Mouse (Mus musculus) cerebellum, postnatal 4 days (tissue): ENCODE results near the gene Antxr2.

Experiments
- DNase-seq, 2 experiments: peaks; one replicate each; pipeline ENCODE4 v3.0.0; 2022; ENCODE audit warnings: low spot score in 2 of 2, mixed read lengths in 1 of 2

The Antxr2 gene

GRCm38 (mm10) chr5:97995881-97996280 is 35.0 kb downstream of the Antxr2 start:
- no peak for DNase-seq

DNA sequence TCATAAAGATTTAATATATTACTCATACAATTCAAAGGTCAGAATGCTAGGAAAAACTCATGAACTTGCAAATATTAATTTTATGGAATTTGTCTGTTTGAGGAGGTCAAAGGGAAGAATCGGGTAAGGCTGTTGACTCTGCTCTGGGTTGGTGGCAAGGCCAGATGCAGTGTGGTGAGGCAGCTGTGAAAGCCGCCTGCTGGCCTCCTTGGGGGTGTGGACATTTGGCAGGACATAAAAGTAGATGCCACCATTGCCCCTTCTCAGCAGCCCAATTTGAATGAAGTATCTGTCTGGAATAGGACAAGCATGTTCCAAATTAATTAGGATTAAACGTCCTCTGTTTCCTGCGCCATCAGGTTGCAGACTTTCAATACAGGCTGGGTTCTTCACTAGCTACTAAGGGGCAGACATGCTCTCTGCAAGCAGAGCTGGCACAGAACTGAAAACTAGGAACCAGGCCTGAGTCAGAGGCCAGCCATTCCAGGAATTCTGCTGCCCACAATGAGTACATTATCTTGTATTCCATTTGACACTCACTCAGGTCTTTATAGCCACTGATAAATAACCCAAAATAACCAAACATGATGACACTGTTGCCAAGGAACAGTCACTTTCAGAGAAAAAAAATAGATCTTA is 44.1 kb downstream of the Antxr2 start:
- DNase-seq: no peak

DNA sequence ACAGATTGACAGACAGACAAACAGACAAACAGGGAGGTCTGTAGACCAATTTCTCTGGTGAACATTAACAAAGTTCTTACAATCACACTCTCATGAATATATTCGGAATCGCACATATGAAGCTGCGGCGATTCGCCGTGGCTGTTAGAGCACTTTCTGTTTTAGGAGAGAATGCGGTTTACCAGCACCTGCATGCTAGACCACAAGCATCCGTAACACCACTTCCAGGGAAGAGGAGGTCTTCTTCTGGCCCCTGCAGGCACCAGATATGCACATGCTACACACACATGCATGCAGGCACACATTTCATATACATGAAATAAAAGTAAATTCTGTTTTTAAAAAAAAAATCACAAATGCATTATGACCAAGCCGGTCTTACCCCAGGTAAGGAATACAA is 47.5 kb downstream of the Antxr2 start:
- DNase-seq: no peak

DNA sequence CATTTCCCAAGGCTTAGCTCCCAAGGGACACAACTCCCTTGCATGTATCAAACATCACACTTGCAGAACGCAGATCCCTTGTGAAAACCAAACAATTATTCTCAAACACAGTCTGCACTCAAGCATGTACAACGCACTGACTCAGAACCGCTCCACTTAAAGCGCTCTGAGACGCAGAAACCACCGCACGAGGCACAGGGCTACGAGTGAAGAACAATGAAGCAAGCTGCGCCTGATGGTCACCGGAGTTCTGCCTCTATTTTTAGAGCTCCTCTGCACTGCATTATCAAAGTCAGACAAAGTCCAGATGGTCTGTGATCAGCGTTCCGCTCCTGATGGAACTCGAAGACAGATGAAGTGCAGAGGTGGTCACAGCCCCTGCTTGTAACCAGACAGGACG is 50.4 kb downstream of the Antxr2 start:
- no peak for DNase-seq

- DNase-seq: no peak
These were observed 57.5 kb downstream of the Antxr2 start for GRCm38 (mm10) chr5:97973293-97973692.

DNA sequence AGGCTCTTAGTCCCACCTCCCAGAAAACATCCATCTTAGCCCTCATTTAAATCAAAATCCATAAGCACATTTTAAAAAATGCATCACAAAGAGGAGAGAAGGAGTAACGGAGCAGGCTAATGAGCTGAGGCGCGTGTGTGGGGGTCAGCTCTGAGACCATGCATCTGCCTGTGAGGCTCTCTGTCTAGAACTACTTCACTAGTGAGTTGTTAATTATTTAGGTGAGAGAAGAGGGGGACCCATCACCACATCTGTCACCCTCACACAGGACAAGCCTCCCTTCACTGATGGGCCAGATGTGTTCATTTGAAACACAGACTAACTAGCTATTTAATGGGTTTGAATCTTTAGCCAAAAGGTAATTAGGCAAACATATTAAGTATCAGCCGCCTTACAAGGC is 58.8 kb downstream of the Antxr2 start:
- DNase-seq: no peak

DNA sequence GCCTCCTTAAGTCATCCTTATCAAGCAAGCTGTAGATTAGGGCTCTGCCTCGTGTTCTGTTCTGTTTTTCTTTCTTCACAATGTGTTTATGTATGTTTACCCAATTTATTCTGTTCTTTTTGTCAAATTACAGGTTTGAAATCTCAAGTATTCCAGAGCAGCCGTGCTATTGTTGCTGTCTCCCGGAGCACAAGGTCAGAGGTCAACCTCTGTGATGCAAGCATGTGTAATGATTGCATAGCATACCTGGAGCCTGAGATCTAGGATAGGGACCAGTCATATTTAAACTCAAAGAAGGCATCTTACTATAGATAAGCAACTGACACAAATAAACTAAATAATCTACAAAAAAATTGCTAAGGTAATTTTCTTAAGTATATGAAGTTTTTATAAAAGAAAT is 59.6 kb downstream of the Antxr2 start:
- DNase-seq: no peak

DNA sequence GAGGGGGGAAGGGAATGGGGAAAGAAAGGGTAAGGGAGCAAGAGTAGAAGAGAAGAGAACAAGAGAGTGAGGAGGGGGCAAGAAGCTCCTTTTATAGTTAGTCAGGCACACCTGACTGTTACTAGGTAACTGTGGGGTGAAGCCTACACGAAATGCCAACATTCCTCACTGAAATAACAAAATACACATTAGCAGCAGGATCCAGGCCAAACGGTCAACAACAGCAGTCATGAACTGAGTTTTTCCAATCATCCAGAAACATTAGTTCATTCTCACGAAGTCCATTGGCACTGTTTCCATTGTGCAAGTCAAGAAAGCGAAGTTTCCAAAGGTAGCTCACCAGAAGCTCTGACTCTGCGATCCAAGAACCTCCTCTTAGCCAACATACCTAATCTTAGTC is 63.8 kb downstream of the Antxr2 start:
- DNase-seq: no peak

DNA sequence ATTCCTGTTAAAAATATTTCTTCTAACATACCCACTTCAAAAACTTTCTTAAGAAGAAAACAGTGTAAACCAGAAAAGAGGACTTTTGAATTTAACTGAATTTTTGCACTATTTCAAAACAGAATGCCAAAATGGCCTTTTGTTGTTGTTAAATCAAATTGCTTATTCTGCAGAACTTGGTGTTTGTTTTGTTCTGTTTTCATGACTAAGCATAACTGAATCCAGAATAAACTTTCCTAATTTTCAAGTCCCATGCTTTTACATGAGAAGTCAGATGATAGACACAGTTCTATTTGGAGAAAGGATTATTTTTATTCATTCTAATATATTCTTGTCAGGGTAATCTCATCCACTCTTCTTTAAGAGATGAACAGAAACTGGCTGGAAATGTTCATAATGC is 64.7 kb downstream of the Antxr2 start:
- DNase-seq: no peak

- no peak for DNase-seq
These were observed 66.4 kb downstream of the Antxr2 start for GRCm38 (mm10) chr5:97964444-97964843.

DNA sequence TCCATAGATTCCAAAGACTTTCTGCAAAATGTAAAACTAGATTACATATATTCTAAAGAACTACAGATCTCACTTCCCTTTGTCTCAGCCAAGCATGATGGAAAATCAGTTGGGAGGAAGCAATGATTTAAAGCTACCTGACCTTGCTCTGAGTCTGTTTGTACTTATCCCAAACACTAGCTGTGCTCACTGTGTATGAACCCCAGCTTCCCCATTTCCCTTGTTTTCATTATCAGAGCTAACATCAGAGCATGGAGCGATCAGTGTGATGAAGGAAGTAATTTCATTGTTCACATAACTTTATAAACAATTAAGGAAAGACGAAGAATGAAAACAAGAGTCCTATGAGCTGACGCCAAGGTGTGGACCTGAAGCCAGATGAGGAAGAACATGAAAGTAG is 68.3 kb downstream of the Antxr2 start:
- no peak for DNase-seq

DNA sequence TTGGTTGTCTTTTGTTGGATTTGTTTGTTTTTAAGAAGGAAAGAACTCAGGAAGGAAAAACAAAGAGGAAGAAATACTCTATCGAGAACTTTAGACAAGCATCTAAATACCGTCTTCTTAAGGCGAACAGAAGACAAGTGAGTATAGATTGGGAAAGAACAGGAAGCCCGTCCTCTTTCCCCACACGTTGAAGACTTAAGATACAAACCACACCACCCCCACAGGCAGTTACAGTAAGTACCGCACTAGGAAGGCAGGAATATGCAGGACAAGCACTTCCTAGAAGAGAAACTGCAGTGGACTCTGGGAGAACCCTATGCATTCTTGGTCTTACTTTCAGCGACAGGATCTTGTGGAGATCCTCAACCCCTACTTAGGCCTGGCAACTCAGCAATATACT is 69.1 kb downstream of the Antxr2 start:
- no peak for DNase-seq

DNA sequence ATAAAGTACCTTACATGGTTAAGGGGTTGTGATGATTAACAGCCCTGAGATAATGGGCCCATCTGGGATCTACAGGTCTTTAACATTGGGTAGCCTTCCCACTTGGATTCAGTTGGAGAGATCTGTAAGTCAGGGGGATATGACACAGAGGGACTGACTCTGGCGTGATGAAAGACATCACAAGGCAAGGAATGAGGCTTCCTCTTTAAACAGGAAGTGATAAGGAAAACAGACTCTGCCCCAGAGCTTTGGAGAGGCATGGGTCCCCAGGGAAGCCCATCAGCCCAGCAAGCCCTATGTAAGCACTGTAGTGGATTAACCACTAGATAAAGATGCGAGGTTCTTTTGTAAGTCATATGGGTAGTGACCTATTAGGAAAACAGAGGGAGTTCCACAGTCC is 71.2 kb downstream of the Antxr2 start:
- no peak for DNase-seq

DNA sequence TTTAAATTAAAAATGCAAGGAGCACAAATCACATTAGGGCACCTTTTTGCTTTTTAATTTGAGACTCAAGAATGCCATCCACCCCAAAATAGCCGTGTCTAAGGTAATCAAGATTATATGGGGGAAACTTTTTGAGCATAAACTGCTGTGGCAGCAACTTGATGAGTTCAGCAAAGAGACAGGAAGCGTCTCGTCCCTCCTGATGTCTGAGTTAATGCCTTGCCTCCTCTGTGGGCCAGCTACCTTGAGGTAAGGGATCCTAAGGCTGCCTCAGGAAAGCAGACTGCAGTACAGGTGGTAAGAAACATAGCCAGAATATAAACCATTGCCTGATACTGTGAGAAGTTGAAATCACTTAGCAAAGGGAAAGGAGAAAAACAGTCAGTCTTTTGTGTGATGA is 71.8 kb downstream of the Antxr2 start:
- DNase-seq: no peak

DNA sequence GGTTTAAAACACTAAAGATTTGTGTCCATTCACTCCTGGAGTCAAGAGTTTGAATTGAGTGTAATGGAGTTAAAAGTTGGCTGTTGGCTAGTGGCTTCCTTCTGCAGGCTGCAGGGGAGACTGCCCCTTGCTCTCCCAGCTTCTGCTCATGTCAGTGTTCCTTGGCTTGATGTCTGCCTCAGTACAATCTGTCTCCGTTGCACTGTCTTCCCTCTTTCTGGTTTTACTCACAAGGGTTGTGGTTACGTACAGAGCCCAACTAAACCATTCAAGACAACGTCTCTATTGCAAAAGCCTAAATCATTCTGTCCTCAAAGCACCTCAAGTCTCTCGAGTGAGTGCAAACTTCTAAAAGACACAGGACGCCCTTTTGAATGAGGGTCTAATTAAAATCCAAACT is 73.3 kb downstream of the Antxr2 start:
- no peak for DNase-seq

- DNase-seq: no peak
These were observed 76.6 kb downstream of the Antxr2 start for GRCm38 (mm10) chr5:97954193-97954772.

DNA sequence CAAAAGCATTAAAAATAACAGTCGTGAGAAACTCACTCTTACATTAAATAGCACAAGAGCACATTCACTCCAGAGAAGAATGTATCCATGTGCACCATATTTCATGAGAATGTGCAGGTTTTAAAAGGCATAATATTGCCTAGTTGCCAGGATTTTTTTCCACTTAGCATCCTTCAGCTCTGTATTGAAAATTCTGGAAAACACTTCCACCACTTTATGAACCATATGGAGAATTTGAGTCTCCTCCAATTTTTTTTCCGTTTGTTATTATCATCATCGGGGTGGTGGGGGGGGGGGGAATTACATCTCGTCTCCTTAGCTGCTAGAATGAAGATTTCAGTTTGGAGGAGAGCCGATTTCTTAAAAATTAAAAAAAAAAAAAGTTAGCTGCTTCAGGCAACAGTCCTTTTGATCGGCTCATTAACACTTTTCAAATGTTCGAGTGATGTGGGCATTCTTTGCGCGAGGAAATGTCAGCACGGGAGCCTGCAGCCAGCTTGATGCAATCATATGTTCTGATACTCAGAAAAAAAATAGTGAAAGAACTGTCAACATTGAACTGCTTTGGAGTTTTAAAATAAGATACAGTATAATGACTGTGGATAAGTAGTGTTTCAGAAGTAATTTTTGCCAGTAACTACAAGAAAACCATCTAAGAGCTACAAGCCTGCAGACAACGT is 77.5 kb downstream of the Antxr2 start:
- no peak for DNase-seq

DNA sequence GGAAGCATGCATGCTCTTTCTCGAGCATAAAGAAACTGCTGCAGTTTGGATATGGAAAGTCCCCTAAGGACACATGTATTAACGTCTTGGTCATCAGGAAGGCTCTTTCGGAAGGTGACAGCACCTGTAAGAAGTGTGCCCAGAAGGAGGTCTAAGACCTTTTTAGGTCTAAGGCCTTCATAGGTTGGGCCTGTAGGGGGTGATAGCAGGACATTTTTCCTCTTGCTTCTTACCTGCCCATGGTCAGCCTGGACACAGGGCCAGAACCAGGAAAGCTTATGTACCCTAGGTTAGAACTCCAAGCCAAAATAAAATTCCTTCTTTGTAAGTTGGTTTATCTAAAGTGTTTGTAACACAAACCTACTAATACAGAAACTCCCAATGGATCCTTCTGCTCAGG is 83.6 kb downstream of the Antxr2 start:
- no peak for DNase-seq

GRCm38 (mm10) chr5:97946236-97946635 is 84.6 kb downstream of the Antxr2 start:
- no peak for DNase-seq

GRCm38 (mm10) chr5:97935140-97936129 is 95.4 kb downstream of the Antxr2 start:
- DNase-seq: peak in 1 of 2 experiments; percentile 44

DNA sequence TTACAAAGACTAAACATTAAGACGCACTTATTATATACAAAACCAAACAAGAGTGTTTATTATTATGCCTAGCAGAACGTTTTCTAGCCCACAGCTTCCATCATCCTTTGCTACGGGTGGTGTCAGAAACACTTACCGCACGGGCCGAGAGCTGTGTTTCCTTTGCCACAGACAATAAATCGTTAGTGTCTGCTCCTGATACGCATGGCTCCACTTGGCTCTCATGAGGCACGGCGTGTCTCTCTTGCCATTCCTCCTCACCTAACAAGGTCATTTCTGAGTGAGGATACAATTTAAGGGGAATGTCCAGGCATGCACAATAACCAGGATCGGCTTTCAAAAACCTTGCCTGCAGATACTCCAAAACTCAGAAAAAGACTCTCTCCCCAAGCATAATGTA is 113.2 kb downstream of the Antxr2 start:
- DNase-seq: no peak

- DNase-seq: no peak
These were observed 116.0 kb downstream of the Antxr2 start for GRCm38 (mm10) chr5:97914890-97915289.
